Mouse (Mus musculus): ENCODE measurements around the gene Map2k1.
"Not testable (repeated sequence)": the region's sequence is repeated elsewhere in the genome, so short reads cannot be mapped to it uniquely, and the experiment has no call there.

Map2k1 gene

DNA sequence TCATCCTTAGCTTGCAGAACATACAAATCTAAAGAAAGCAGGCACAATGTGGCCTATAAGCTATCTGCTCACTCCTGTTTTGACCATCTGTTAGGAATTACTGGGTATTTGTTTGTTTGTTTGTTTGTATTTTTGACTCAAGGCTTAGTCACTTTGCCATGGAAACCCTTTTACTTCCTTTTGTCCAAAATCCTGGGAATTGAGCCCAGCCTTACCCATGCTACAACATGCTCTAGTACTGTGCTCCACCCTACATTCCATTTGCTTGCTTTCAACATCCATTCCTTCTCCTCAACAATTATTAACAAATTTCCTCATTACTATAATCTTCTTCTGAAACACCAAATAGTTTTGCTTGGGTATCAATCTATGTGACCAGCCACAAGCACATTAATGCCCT, 50.6 kb downstream of the Map2k1 start:
- DNase-seq (ENCODE audit: low spot score in 2 of 2) = no peak

DNA sequence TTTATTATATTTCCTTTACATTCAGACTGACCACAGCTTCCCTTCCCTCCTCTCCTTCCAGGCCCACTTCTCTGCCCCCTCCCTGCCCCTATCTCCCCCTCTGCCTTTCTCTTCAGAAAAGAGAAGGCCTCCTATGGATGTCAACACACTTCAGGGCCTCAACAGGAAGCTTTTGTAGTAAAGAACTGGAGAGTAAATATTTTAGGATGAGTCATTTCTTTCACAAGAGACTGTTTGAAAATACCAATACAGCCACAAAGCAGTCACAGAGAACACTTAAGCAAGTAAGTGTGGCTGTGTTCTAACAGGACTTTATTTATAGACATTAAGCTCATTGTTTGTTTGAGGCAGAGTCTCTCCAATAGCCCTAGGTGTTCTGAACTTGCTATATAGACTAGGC, 51.1 kb downstream of the Map2k1 start:
- DNase-seq (ENCODE audit: low spot score in 2 of 2) = no peak

DNA sequence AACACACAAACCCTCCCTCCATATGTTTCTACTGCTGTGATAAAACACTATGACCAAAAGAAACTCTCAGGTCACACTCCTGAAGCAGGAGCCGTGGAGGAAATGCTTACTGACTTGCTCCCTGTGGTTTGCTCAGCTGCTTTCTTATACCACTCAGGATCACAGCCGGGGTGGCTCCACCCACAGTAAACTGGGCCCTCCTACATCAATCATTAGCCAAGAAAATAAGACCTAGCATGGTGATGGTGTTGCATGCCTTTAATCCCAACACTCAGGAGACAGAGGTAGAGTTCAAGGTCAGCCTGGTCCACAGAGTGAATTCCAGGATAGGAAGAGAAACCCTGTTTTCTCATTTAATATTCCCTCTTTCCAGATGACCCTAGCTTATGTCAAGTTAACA, 53.5 kb downstream of the Map2k1 start:
- no peak for DNase-seq (ENCODE audit: low spot score in 2 of 2)

DNA sequence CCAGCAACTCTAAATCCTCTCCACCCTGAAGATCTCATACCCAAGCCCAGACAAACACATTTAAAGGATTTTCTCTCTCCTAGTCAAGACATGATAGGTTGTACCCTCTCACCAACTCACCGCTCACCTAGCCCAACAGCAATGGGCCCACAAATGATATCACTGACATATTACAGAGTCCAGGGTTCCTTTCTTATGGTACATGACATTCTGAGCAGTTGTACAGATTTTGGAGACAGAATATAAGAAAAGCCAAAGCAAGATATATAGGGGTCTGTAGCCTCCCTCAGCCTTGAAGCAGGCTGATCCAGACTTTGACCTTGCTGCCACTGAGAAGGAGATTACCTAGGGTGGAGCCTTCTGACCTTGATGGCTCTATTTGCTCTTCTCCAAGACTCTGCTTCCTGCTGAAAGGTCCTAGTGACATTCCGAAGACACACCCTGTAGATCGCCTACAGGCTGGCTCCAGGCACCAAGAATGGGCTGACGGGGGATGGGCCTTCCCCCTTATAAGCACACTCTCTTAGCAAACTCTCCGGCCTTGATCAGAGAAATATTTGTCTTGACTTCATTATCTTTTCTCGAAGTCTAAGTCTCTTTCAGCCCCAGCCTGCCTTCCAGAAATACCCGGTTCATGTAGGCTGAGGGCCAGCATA, 54.5 kb downstream of the Map2k1 start:
- not testable (repeated sequence) for DNase-seq (ENCODE audit: low spot score in 2 of 2)

DNA sequence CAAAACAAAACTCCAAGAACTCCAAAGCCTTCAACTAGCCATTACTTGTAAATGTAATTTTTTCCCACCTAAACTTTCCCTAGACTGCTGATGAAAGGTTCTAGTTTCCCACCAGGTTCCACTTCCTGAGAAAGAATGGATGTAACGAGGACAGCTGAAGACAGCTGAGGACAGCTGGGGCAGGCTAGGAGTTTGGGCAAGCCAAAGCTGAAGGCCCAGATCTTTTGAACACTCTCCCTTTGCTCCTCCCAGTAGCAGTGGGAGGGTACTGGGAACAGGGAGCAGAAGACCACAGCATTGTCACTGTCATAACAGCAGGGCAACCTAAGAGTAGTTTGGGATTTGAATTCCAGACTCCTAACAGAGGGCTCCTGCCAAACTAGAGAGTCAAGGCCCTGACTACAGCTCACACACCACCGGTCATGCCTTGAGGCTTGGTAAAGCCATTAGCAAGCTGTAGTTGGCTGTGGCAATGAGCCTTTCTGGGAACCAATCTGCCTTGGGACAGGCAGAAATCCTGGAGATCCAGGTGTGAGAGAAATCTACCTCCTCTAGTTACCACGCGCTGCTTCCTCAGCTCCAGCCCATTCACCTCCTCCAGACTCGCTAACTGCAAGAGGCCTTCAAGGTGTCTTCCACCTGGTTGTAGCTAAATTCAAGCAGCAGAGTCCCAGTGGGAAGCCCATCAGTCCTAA, 55.2 kb downstream of the Map2k1 start:
- no peak for DNase-seq (ENCODE audit: low spot score in 2 of 2)

DNA sequence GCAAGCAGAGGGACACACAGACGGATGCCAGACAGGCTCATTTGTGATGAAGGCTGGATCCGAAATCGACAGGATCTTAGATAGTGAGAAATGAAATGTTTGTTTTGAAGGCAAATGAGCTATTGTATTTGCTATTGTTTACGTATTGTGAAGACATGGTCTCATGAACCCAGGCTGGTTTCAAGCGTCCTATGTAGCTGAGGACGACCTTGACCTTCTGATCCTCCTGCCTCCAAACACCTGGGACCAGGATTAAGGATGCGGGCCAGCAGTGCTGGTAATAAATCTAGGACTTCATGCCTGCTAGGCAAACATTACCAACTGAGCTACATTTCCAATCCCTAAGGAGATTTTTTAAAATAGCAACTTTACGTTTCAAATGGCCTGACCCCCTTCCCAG, 55.9 kb downstream of the Map2k1 start:
- DNase-seq (ENCODE audit: low spot score in 2 of 2) = no peak

DNA sequence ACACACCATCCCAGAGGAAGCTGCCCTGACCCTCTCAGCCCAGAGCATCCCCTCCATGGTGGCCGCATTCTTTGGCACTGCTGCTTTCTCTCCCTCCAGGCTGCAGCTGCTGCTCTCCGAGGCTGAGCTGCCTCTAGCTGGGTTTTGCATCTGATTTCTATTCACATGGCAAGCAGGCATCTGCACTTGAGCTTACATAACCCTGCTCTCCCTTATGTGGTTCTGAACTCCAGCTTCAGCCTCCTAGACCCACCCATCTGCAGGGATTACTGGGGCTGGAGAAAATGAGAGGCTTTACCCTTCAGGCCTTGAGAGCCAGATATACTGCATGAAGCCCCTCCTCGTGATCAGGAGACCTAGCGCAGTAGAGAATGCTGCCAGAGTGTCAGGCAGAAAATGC, 57.9 kb downstream of the Map2k1 start:
- DNase-seq (ENCODE audit: low spot score in 2 of 2) = peak; percentile 38 to 55

DNA sequence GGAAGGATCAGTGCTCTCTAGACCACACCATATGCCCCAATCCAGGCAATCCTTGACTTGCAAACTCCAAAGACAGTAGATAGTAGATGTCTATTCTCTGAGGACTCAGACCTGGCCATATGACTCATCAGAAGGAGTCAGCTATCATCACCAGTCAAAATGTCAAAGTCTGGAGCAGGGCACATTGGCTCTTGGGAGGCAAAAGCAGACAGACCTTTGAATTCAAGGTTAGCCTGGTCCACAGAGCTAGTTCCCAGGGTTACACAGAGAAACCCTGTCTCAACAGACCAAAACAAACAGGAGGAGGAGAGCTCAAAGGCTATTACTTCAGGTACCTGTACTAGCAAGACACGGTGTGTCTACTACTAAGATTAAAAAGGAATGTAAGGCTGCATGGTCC, 59.6 kb downstream of the Map2k1 start:
- no peak for DNase-seq (ENCODE audit: low spot score in 2 of 2)

DNA sequence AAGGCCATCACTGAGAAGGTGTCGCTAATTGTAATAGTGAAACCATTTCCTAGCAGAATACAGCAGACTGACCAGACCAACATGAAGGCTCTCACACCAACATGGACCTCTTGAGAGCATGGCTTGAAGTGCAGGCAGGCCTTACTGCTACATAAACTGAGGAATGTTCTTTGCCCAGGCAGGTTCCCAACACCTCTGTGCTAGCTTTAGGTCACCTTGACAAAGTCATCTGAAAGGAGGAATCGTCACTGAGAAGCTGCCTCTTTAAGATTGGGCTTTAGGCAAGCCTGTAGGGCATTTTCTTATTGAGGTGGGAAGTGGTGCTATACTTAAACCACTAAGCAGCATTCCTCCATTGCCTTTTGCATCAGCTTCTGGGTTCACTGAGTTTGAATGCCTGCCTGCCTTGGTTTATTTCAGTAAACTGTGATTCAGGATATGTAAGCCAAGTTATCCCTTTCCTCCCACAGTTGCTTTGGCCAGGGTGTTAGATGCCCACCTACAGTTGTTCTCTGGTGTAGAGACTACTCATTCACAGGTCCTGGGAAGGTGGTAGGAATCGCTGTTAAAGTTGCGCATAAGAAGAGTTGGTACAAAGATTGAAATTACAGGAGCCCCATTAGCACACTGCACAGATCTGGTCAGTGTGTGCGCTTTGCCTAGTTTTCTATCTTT, 69.1 kb downstream of the Map2k1 start:
- DNase-seq (ENCODE audit: low spot score in 2 of 2) = no peak

DNA sequence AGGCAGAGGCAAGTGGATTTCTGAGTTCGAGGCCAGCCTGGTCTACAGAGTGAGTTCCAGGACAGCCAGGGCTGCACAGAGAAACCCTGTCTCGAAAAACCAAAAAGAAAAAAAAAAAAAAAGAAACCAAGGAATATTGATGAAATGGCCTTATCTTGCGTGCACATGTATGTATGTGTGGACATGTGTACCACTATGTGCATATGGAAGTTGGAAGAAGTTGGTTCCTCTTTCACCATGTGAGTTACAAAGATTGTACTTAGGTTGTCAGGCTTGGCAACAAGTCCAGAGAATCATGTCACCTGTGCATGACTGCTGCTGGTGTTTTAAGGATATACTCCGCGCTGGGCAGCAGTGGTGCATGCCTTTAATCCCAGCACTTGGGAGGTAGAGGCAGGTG, 70.1 kb downstream of the Map2k1 start:
- not testable (repeated sequence) for DNase-seq (ENCODE audit: low spot score in 2 of 2)

DNA sequence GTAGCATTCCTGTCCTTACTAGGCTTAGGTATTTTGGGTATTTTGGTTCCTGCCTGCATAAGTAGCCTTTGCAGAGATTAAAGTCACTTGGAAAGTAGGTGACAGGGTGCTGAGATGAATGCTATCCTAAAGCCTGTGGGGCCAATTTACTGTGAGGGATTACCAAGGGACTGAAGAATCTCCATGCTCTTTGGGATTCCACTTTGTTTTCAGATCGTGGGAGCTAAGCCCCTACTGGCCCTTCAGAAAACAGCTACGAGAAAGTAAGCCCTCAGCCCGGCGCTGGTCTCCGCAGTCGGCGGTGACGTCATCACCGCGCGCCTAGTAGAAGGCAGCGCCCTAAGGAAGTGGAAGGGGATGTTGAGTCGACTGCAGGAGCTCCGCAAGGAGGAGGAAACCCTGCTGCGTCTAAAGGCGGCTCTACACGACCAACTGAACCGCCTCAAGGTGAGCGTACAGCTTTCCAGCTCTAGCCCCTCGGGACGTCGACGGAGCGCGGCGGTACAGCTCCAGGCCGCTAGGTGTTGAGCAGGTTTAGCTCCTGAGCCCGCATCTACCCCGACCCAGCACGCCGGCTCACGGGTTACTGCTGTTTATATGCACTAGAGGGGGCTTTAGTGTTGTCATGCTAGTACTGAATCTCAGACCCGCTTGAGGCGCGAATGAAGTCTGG, 74.3 kb downstream of the Map2k1 start, which contains the start of gene Snapc5:
TSS of gene Snapc5 (plus strand) at position 301 of the 673 bp plus-strand sequence.
- DNase-seq (ENCODE audit: low spot score in 2 of 2) = peak; percentile 84 to 85

DNA sequence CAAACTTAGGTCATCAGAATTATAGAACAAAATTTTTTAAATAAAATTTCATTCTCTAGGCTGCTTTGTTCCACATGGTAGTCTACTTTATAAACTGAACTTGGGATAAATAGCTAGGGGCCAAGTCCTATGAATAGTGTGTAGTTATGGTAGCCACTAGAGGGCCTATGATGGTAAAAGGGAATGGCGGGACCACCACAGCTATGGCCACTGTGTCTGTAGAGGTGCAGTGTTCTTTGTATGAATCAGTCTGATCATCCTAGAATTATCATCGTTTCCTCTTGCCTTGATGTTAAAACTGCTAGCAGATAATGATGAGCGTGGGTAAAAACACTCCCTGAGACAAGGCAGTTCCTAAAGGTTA, 74.8 kb downstream of the Map2k1 start:
- DNase-seq (ENCODE audit: low spot score in 2 of 2) = no peak

DNA sequence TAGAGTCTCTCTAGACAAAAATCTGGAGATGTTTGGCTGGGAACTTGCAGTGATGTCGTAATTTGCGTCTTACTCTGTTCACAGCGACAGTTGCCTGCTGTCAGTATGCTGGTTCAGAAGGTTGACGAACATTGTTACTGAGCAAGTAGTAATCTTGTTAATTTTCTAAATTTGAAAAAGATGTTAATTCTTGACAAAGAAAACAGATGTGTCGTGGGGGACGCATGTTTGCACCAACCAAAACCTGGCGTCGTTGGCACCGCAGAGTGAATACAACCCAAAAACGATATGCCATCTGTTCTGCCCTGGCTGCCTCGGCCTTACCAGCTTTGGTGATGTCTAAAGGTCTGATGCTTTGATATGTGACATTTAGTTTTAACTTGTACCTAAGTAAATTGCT, 78.1 kb downstream of the Map2k1 start:
- no peak for DNase-seq (ENCODE audit: low spot score in 2 of 2)

DNA sequence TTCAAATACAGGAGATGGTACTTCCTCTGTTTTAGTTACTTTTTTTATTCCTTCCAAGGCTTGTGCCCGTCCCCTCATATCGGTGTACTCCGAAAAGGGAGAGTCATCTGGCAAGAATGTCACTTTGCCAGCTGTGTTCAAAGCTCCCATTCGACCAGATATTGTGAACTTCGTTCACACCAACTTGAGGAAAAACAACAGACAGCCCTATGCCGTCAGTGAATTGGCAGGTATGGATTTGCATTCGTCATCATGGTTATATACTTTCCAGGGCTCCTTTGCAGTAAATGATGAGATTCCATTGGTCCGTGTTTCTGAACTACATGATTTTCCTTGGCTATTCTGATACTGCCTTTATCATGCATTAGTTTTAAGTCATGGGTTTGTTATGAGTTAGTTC, 78.7 kb downstream of the Map2k1 start:
- DNase-seq (ENCODE audit: low spot score in 2 of 2) = no peak

DNA sequence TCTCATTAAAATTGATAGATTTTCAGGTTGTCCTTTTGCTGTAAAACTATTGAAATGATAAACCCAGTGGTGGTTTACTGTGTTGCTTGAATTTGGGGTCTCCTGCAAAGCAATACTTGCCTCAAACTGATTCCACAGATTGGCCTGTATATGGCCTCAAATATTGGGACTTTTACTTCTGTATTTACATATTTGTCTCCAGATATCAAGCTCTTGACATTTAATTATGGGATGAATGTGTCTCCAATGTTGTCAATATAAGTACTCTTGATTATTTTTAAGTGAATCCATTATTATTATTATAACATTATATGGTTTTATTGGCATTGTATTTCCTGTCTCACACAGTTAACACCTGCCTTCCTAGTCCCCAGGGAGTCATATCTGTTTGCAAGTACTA, 79.1 kb downstream of the Map2k1 start:
- no peak for DNase-seq (ENCODE audit: low spot score in 2 of 2)

DNA sequence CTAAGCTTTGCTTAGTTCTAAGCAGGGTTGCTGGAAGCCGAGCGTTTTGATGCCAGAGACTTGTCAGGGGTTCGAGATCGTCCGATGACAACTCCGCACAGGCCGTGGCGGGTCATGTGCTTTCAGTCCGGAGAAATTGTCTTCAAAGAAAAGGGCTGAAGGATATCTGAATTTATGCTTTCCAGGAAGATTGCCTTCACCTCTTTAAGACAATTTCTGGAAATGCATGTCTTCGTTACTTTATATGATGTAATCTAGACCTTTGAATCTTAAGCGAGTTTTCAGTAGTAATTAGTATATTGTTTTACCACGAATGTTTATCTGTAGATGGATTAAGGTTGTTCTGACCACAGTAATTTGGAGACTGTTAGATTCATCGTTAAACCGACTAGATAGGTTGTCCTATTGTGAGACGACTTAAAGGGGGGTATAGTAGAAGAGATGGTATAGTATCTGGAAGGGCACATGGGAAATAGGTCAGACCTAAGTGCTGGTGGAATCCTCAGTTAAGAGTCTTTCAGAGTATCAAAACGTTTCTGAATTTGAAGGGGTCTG, 79.7 kb downstream of the Map2k1 start:
- no peak for DNase-seq (ENCODE audit: low spot score in 2 of 2)

DNA sequence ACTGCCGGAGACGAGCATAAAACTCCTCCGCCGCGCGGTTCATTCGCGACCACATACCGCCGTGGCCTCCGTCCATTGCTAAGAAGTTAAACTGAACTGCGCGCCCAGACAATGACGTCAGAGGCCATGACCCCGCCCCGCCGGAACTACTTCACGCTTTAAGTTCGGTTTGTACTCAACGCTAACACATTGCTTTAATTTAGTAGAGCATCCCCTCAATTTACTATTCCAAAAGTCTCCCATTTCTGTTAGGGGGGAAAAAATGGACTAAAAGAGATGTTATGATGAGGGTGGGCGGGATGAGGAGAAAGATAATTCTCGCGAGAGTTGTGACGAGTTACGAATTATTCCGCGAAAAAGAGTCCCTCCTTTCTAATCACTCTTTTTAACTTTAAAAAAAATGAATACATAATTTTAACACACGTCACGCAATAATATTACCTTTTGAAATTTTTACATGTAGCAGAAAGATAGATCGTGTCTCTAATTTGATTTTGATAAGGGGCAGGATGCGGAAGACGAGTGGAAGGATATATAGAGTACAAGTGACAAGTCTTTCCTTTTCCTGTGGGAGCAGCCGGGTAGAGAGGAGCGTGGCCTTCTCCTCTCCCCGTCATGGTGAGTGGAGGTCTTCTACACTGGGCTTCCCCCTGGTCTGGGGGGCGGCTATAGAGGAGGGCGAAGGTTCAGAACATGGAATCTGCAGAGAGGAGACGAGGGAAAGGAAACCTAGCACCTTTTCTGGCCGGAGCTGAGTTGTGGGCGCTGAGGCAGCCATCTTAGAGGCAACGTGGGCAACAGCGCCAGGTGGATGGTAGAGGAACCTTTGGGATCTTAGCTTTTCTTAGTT, 80.4 kb downstream of the Map2k1 start, which contains the start of the genes Zwilch and Rpl4:
TSS of gene Zwilch (minus strand) at position 289 of the 850 bp plus-strand sequence.
TSS of gene Rpl4 (plus strand) at position 560 of the 850 bp plus-strand sequence.
- peak; percentile 73 to 77 for DNase-seq (ENCODE audit: low spot score in 2 of 2)

DNA sequence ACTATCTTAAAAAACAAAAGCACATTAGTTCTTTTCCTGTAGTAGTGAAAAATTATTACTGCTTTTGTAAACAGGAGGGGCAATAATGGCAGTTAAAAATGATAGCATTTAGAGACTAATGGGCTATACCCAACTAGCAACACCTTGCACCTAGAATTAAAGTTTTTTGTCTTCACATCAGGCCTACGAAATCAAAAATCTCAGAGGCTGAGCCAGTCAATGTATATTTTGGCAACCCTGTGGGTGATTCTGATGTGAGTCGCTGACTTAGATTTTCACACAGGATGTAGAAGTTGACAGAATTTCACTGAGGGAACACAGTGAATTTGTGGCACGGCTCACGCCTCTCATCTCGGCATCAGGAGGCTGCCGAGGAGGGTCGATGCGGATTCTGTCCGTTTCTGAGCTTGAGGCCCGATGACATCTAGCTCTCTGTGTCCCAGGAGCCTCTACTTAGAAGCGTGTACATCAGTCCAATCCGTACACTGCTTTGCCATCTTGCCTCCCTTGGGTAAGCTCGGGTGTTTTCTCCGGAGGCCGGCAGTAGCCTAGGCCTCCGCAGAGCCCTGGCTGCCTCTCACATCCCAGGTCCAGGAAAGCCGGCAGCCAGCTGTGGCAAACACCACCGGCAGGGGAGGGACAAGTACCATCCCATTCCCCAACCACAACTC, 81.2 kb downstream of the Map2k1 start:
- no peak for DNase-seq (ENCODE audit: low spot score in 2 of 2)

DNA sequence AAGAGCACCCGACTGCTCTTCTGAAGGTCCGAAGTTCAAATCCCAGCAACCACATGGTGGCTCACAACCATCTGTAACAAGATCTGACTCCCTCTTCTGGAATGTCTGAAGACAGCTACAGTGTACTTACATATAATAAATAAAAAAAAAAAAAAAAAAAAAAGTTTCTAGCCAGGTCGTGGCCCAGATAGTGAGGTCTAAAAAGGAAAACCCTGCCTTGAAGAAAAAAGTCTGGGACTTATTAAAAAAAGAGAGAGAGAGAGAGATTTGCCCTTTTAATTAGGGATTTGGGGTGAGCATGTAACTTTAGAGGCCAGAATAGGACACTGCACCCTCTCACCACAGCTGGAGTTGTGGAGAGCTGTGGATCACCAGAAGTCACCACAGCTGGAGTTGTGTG, 83.5 kb downstream of the Map2k1 start:
- not testable (repeated sequence) for DNase-seq (ENCODE audit: low spot score in 2 of 2)

DNA sequence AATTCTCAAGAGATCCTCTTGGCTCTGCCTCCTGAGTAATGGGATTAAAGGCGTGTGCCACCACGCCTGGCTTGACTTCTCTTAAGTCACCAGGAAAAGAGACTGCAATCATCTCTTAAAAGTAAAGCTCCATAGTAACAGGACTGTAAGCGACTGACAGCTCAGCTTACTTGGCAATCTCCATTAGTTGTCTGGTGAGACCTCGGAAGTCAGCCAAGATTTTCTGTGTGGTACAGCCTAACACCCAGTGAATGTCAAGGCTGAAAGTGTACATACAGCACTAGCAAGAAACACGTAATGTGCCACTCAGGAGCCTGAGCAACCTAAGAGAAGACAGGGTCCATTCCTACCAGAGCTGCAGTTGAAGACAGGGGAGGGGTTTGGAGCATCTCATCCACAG, 93.0 kb downstream of the Map2k1 start:
- no peak for DNase-seq (ENCODE audit: low spot score in 2 of 2)

DNA sequence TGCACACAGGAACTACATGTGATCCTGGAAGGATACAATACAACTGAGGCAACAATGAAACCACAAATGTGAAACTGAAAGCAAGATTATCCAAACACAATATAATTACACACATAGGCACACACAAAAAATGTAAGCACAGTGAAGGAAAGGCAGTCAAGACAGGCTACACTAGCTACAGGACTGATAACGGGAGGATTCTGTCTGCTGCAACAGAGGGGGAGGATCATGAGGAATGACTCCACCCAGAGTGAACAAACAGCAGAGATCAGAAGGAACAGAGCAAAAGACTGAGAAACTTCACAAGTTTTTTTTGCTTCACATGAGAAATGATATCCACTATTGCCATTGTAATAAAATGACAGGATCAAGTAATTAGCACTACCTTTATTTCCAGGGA, 96.8 kb downstream of the Map2k1 start:
- DNase-seq (ENCODE audit: low spot score in 2 of 2) = no peak
